Mouse (Mus musculus) liver, embryonic 13.5 days (tissue): ENCODE measurements around the gene Cdk5rap1. TPM values are rescaled to one million over a fixed set of nuclear protein-coding genes. Genes with fewer than 3 reads are reported as not detected.

ENCODE experiments used
- ATAC-seq: fragments of 200-750 bp; cut with Nextera tagmentation; 2 replicates; pipeline ENCODE4 v1.8.0; 2017; ENCODE audit warnings: low read depth, mild to moderate bottlenecking, moderate number of reproducible peaks, moderate library complexity
- DNase-seq: peaks from one replicate; pipeline ENCODE4 v3.0.0; 2022
- H3K27ac ChIP-seq: fragments of 300-500 bp; sonication (generic); 2 replicates; pipeline ENCODE4 v1.5.1; 2015; ENCODE audit warnings: moderate library complexity, mild to moderate bottlenecking, inconsistent platforms
- H3K27me3 ChIP-seq: fragments of 300-500 bp; sonication (generic); 2 replicates; pipeline ENCODE4 v1.6.1; 2015; ENCODE audit warnings: mild to moderate bottlenecking, inconsistent platforms
- H3K36me3 ChIP-seq: fragments of 300-500 bp; sonication (generic); 2 replicates; pipeline ENCODE4 v1.6.1; 2015; ENCODE audit warnings: mild to moderate bottlenecking, inconsistent platforms
- H3K4me1 ChIP-seq: fragments of 300-500 bp; sonication (generic); replicated peaks from 2 replicates; pipeline ENCODE4 v1.6.1; 2015; ENCODE audit warnings: inconsistent platforms
- H3K4me2 ChIP-seq: fragments of 300-500 bp; sonication (generic); 2 replicates; pipeline ENCODE4 v1.6.1; 2015; ENCODE audit warnings: inconsistent platforms, mild to moderate bottlenecking, moderate library complexity
- H3K4me3 ChIP-seq: fragments of 300-500 bp; sonication (generic); replicated peaks from 2 replicates; pipeline ENCODE4 v1.5.1; 2015; ENCODE audit warnings: mild to moderate bottlenecking, inconsistent platforms
- H3K9ac ChIP-seq: fragments of 300-500 bp; sonication (generic); 2 replicates; pipeline ENCODE4 v1.6.1; 2015; ENCODE audit warnings: mild to moderate bottlenecking, inconsistent platforms
- H3K9me3 ChIP-seq: fragments of 300-500 bp; sonication (generic); replicated peaks from 2 replicates; pipeline ENCODE4 v1.6.1; 2016; ENCODE audit warnings: inconsistent platforms
- WGBS: fragments of 180-500 bp; shearing (Covaris S2); methylation state at CpG from one replicate; pipeline ENCODE4 v1.1.7; 2015; ENCODE audit not compliant: insufficient replicate concordance; 5-methylcytosine and 5-hydroxymethylcytosine counted together
- polyA plus RNA-seq: library from polyadenylated mRNA; unstranded; fragments of >200 nt; fragmentation: Nextera tagmentation; extraction: Ambion mirVana; gene quantifications from 2 replicates; pipeline ENCODE4 v1.2.1, GENCODE M21; 2015

Cdk5rap1 gene
- 18.0 and 18.9 TPM in 2 replicates for polyA plus RNA-seq

- WGBS = 12% methylated on average over 9 of the region's 9 CpGs
- Histone ChIP-seq H3K4me1 (peaks cover 18% of the 10 kb centered on the region), H3K9me3 (no peaks in the 10 kb centered on the region), H3K36me3 (peaks cover 19% of the 10 kb centered on the region), H3K9ac (peak within 1 kb of the TSS; percentile 92), H3K27me3 (no peaks in the 10 kb centered on the region), H3K27ac (peak within 1 kb of the TSS; percentile 90), H3K4me2 (peak within 1 kb of the TSS; percentile 79), H3K4me3 (peak within 1 kb of the TSS; percentile 91)
- ATAC-seq (peak; percentile 34; the same call in 1 of the 2 replicates), DNase-seq (no peak)
Measured at GRCm38 (mm10) chr2:154372842-154373500, at the start of gene Cdk5rap1. TSS of gene Cdk5rap1 (minus strand) at chr2:154373010.

GRCm38 (mm10) chr2:154422181-154422580, 49.4 kb upstream of the Cdk5rap1 start:
- no peaks in the 10 kb centered on the region for H3K36me3 ChIP-seq
- H3K27ac ChIP-seq = no peak overlapping the region
- WGBS = 55% methylated on average over 5 of the region's 5 CpGs
- no peak overlapping the region for H3K4me3 ChIP-seq
- no peak for DNase-seq
- no peaks in the 10 kb centered on the region; the same call in none of the 2 replicates for H3K4me1 ChIP-seq
- ATAC-seq = no peak
- no peak overlapping the region for H3K4me2 ChIP-seq
- H3K9me3 ChIP-seq = no peaks in the 10 kb centered on the region
- H3K27me3 ChIP-seq = peaks cover 12% of the 10 kb centered on the region; the same call in 1 of the 2 replicates
- H3K9ac ChIP-seq = no peak overlapping the region

DNA sequence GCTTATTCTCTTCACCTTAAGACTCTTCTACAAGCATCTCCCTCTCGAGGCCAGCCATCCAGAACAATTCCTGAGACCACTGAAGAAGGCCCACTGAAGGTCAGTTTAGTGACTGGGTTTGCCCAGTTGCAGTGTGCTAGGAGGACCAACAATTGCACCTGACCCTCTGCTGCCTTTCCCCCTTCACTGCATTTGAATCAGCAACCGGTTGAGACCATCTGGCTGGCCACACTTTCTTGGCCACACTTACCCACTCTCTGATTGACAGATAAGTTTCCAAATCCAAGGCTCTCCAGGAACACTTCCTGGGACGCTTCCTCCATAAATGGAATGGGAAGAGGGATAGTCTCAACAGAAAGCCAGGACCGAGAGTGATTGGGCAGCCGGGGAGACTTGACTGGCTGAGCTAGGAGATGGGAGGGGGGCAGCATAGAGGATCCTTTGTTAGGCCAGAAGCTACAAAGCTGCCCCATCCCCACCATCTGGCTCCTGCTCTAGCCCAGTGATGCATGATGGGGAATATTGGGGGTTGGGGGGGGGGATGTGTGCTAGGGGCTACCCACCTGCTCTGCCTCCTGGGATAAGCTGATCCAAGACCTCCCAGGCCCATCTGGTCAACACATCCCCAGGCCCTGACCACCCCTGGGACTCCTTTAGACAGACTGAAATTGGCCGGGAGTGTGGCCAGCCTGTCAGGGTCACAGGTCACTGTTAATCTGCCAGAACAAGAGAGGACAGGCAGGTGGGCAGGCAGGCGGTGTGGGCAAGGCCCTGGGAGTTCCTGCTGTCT, 48.3 kb upstream of the Cdk5rap1 start:
- Histone ChIP-seq H3K9ac (no peak overlapping the region), H3K4me3 (no peak overlapping the region), H3K9me3 (no peaks in the 10 kb centered on the region), H3K27ac (no peak overlapping the region), H3K4me2 (no peak overlapping the region), H3K27me3 (peaks cover 6% of the 10 kb centered on the region; the same call in 1 of the 2 replicates), H3K36me3 (no peaks in the 10 kb centered on the region), H3K4me1 (no peaks in the 10 kb centered on the region; the same call in 1 of the 2 replicates)
- ATAC-seq (no peak), DNase-seq (no peak)
- WGBS = 52% methylated on average over 7 of the region's 7 CpGs

DNA sequence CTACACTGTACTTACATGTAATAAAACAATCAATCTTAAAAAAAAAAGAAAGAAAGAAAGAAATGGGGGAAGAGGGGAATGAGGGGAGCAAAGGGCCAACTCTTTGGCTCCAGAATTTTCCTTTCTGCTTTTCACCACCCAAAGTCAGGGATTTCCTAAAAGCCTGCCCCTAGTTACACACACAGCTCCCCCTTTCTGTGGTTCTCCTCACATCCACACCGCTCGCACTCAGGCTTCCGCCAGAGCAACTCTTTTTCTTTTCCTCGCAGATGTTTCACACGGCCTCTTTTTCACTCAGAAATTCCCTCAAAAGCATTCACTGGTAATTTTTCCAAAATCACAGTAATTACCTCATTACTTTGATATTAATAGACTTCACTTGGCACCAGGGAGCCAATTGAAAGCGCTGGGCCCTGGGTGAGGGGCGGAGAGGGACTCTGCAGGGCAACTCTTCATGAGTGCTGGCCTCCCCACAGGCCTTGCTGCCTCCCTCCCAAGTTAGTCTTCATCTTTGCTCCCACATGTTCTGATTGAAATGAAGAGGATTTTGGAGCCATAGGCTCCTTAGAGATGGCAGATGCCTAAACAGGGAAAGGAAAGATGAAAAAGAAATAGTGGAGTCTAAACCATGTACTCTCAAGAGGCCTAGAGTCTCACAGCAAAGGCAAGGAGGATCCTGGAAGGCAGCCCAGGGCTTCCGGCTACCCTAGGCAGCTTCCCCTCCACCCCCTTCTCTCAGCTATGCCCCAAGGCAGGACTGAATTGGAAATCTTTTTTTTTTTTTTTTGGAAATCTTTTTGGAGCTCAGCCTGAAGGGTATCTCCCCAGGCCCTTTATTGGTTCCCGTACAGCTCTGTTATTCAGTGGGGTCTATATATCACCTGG, 47.1 kb upstream of the Cdk5rap1 start:
- Histone ChIP-seq H3K4me2 (no peak overlapping the region), H3K4me1 (no peaks in the 10 kb centered on the region), H3K36me3 (no peaks in the 10 kb centered on the region), H3K27ac (no peak overlapping the region), H3K27me3 (no peaks in the 10 kb centered on the region), H3K4me3 (no peak overlapping the region), H3K9ac (no peak overlapping the region), H3K9me3 (no peaks in the 10 kb centered on the region)
- DNase-seq (no peak), ATAC-seq (no peak)
- 81% methylated on average over 9 of the region's 9 CpGs for WGBS

DNA sequence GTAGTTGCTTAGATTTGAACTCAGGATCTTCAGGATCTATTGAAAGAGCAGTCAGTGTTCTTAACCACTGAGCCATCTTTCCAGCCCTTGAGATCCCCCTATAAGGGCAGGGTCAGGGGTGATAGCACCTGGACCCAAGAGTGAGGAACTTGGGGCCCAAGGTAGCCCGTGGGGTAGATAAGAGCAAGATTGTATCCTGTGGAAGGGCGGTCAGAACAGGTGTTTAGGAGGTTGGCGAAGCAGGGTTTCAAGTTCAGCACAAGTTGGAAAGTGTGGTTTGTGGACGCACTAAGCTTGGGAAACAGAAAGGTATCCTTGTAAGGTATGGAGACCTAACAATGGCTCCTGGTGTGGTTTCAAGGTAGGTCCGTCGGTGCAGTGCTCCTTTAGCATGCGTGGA, 45.2 kb upstream of the Cdk5rap1 start:
- H3K4me3 ChIP-seq = no peak overlapping the region
- H3K36me3 ChIP-seq = no peaks in the 10 kb centered on the region
- H3K27ac ChIP-seq = no peak overlapping the region
- H3K9me3 ChIP-seq = no peaks in the 10 kb centered on the region
- H3K4me1 ChIP-seq = no peaks in the 10 kb centered on the region
- WGBS = 68% methylated on average over 7 of the region's 7 CpGs
- no peaks in the 10 kb centered on the region for H3K27me3 ChIP-seq
- DNase-seq (no peak), ATAC-seq (no peak)
- H3K9ac ChIP-seq = no peak overlapping the region
- no peak overlapping the region for H3K4me2 ChIP-seq

GRCm38 (mm10) chr2:154417107-154417506, 44.3 kb upstream of the Cdk5rap1 start:
- no peak for ATAC-seq
- no peaks in the 10 kb centered on the region for H3K27me3 ChIP-seq

DNA sequence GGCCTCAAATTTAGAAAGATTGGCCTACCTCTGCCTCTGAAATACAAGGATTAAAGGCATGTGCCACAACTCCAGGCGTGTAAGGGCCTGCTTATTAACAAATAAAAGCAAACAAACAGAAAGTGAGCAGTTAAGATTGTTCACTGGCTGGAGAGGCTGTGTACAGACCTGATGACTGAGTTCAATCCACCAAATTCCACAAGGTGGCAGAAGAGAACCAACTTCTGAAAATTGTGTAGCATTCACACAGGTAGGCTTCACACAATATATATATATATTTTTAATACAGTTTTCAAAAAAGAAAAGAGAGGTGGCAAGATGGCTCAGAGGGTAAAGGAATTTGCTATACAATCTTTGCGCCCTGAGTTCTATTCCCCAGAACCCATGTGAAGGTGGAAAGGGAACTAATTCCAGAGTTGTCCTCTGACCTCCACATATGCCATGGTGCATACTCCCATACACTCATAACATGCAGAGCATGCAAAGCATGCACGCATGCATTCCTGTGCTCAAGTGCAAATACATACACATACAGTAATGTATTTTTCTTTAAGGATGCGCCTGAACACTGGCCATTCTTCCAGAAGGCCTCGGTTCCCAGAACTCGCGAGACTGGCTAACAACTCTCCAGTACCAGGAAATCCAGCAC, 39.3 kb upstream of the Cdk5rap1 start:
- Histone ChIP-seq H3K27ac (no peak overlapping the region), H3K36me3 (no peaks in the 10 kb centered on the region), H3K4me2 (no peak overlapping the region), H3K4me1 (peaks cover 11% of the 10 kb centered on the region), H3K4me3 (no peak overlapping the region), H3K27me3 (peaks cover 30% of the 10 kb centered on the region), H3K9me3 (no peaks in the 10 kb centered on the region), H3K9ac (no peak overlapping the region)
- DNase-seq = no peak
- ATAC-seq = no peak
- WGBS = 55% methylated on average over 7 of the region's 7 CpGs

More at GRCm38 (mm10) chr2:154417107-154417506, 44.3 kb upstream of the Cdk5rap1 start:
- Histone ChIP-seq H3K9me3 (no peaks in the 10 kb centered on the region), H3K4me2 (no peak overlapping the region), H3K36me3 (no peaks in the 10 kb centered on the region), H3K4me3 (no peak overlapping the region), H3K27ac (no peak overlapping the region), H3K9ac (no peak overlapping the region), H3K4me1 (no peaks in the 10 kb centered on the region)
- DNase-seq = peak; percentile 20
- 21% methylated on average over 3 of the region's 3 CpGs for WGBS

GRCm38 (mm10) chr2:154410355-154410754, 37.5 kb upstream of the Cdk5rap1 start:
- ATAC-seq = no peak
- no peak overlapping the region for H3K27ac ChIP-seq
- peaks cover 13% of the 10 kb centered on the region for H3K4me1 ChIP-seq
- DNase-seq = no peak
- no peaks in the 10 kb centered on the region for H3K9me3 ChIP-seq
- no peak overlapping the region for H3K9ac ChIP-seq
- no peak overlapping the region for H3K4me2 ChIP-seq
- H3K27me3 ChIP-seq = peaks cover 47% of the 10 kb centered on the region
- WGBS = 44% methylated on average over 2 of the region's 2 CpGs
- no peaks in the 10 kb centered on the region for H3K36me3 ChIP-seq
- no peak overlapping the region for H3K4me3 ChIP-seq

- Histone ChIP-seq H3K4me3 (peak within 1 kb of the TSS; percentile 67), H3K4me2 (peak within 1 kb of the TSS; percentile 87), H3K9ac (peak within 1 kb of the TSS; percentile 72), H3K36me3 (no peaks in the 10 kb centered on the region), H3K27ac (no peak within 1 kb of the TSS), H3K27me3 (peaks cover 51% of the 10 kb centered on the region), H3K4me1 (peaks cover 16% of the 10 kb centered on the region), H3K9me3 (no peaks in the 10 kb centered on the region)
- DNase-seq (peak; percentile 77), ATAC-seq (peak; percentile 93)
- WGBS = 2% methylated on average over 84 of the region's 84 CpGs
Measured at GRCm38 (mm10) chr2:154407643-154408445, 35.0 kb upstream of the Cdk5rap1 start, which contains the start of gene Snta1. TSS of gene Snta1 (minus strand) at chr2:154408099.

- DNase-seq = no peak
- no peaks in the 10 kb centered on the region for H3K36me3 ChIP-seq
- H3K9me3 ChIP-seq = no peaks in the 10 kb centered on the region
- H3K27me3 ChIP-seq = peaks cover 51% of the 10 kb centered on the region
- H3K4me2 ChIP-seq = peak overlapping the region; percentile 87
- no peak overlapping the region for H3K27ac ChIP-seq
- H3K9ac ChIP-seq = peak overlapping the region; percentile 72
- no peak for ATAC-seq
- H3K4me1 ChIP-seq = peaks cover 16% of the 10 kb centered on the region
- peak overlapping the region; percentile 67 for H3K4me3 ChIP-seq
- WGBS = 31% methylated on average over 11 of the region's 11 CpGs
Measured at GRCm38 (mm10) chr2:154407063-154407642, 34.3 kb upstream of the Cdk5rap1 start.
